Mouse (Mus musculus): ENCODE results near the gene Cisd2.
A peak's percentile ranks its signal among the peaks of the same experiment; 100 is the strongest.

The Cisd2 gene

DNA sequence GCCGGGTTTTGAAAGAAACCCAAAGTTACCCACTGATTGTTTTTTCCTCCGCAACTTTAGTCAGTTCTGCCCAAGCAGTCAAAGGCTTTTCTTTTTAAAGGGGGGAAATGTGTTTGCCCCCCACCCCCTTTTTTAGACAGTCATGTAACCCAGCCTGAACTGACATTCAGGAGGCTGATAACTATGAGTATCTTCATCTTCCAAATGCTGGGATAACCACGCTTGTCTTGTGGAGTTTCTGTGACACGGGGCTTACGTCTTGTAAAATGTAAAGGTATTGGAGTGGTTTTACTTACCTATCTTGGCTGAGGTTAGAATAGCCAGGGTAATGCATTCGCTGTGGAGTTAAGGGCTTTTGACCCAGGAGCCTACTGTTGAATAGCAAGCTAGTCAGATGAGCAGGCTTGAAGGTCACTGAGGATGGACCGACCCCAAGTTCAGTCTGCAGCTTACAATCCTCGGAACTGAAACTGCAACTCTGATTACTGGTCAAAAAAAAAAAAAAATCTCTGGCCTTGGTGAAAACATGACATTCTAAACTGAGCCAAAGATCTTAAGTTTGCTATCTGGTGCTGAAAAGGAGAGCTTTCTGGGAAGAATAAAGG is at the start of gene Cisd2:
Gene Cisd2, minus strand, starts transcription at position 318 of the 605 bp plus-strand sequence.
- no peak for DNase-seq (ENCODE audit: low spot score)

- DNase-seq (ENCODE audit: low spot score), result no peak
Observed at GRCm38 (mm10) chr3:135470823-135471222, 47.1 kb upstream of the Cisd2 start.

DNA sequence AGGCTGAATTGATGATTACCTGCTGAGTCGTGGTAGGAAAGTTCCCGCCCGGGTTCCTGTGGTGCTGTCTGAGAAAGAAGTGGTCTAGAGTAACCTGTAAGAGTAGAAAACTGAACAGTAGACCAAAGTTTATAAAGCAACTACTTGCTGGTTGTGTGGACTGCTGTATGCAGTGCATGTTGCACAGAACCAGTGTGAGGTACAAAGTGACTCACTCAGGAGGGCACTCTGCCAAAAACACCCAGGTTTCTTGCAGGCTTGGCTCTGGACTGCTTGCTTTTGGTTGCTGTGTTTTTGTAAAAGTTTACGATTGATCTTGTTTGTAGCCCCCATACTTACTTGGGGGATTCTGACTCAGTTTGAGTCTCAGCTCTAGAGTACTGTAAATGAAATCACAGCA is 46.2 kb upstream of the Cisd2 start:
- peak; percentile 89 for DNase-seq (ENCODE audit: low spot score)

DNA sequence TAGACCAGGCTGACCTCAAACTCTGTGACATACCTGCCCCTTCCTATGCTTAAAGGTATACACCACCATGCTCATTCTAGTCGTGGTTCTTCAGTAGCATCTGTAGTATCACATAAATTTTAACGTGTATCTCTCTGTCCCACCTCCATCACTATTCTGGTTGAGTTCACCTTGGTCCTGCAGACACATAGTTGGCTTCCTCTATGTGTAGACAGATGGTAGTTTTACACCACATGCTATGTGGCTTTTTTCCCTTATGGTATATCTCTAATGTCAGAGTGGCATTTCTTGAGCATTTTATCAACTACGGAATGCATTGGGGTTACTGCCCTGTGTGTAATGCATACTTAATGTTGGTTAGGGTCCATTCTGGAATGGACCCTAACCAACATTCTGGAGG is 45.4 kb upstream of the Cisd2 start:
- DNase-seq (ENCODE audit: low spot score), result no peak

- DNase-seq (ENCODE audit: low spot score), result no peak
Observed at GRCm38 (mm10) chr3:135468402-135468801, 44.7 kb upstream of the Cisd2 start.

GRCm38 (mm10) chr3:135458981-135459380 is 35.3 kb upstream of the Cisd2 start:
- no peak for DNase-seq (ENCODE audit: low spot score)

DNA sequence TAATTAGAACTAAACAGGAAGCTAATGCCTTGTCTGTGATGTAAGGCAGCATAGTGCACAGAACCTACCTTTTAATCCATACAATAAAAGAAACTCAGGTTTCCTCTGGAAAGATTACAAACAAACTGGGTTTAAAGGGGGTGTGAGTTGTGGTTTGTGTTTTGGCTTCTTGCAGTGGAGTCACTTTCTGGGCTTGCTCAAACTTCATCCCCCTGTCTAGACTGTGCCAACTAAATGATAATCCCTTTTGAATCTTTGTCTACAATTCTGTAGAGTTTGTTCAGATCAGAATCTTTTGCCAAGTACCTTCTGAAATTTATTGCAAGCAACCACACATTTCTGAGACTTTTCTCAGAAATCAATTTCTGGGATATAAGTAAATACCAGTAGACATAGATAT is 21.2 kb upstream of the Cisd2 start:
- DNase-seq (ENCODE audit: low spot score), result no peak

GRCm38 (mm10) chr3:135440621-135441020 is 16.9 kb upstream of the Cisd2 start:
- DNase-seq (ENCODE audit: low spot score), result peak; percentile 8

DNA sequence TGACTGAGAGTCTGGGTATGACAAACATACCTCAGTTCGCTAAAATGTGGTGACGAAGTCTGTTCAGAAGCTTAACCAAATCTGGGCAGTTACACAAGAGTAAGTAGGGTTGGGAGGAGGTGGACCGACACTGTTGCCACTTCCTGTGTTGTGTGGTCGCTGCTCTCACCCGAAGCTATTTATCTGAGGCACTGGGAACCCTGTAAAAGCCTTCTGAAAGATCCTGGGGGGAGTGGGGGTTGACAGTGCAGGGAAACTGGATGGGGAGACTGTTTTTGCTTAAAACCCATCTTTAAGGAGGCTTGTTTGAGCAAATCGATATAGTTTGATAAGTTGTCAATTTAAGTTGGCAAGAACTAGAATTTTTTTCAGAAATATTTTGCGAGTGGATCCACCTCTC is 16.5 kb upstream of the Cisd2 start:
- peak; percentile 39 for DNase-seq (ENCODE audit: low spot score)

- no peak for DNase-seq (ENCODE audit: low spot score)
Observed at GRCm38 (mm10) chr3:135439651-135440050, 15.9 kb upstream of the Cisd2 start.

DNA sequence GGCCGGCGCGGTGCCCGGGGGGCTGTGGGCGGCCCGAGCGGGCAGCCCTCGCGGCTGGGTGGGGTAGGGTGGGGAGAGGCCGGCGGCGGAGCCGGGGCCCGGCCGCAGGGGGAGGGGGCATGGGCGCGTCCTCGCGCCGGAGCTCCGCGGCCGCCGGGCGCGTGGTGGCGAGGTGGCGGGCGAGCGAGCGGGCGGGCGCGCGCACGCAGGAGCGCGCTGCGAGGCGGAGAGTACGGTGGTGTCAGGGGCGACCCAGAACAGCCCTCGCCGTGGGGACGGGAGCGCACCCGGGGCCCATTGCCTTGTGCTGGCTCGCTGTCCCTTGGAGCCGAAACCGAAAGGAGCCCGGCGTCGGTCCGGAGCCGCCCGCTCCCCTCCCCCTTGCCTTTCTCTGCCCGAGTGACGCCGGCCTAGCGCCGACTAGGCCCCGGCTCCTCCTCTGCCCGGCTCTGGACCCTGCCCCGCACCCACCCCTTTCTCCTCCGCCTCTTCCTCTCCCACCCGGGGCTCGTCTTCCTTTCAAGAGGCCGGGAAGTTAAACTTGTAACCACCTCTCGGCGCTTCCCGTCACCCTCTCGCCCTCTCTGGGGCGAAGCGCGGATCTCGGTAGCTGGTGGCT is 15.3 kb upstream of the Cisd2 start:
- DNase-seq (ENCODE audit: low spot score), result peak; percentile 88

DNA sequence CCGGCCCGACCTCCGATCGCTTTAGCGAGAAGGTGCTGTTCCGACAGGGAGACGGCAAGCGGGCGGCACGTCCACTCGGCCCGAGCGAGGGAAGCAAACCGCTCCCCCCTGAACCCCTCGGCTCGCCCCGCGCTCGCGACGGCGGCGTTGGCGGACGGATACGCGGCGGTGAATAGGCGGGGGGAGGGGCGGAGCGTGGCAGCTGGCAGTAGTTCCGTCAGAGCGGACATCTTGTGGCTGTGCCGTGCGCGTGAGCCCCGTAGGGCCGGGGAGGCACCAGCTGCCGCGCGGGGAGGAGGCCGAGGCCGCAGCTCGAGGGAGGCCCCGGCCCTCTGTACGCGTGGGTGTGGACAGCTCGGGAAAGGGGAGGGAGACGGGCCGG is 14.8 kb upstream of the Cisd2 start:
- peak; percentile 92 for DNase-seq (ENCODE audit: low spot score)

DNA sequence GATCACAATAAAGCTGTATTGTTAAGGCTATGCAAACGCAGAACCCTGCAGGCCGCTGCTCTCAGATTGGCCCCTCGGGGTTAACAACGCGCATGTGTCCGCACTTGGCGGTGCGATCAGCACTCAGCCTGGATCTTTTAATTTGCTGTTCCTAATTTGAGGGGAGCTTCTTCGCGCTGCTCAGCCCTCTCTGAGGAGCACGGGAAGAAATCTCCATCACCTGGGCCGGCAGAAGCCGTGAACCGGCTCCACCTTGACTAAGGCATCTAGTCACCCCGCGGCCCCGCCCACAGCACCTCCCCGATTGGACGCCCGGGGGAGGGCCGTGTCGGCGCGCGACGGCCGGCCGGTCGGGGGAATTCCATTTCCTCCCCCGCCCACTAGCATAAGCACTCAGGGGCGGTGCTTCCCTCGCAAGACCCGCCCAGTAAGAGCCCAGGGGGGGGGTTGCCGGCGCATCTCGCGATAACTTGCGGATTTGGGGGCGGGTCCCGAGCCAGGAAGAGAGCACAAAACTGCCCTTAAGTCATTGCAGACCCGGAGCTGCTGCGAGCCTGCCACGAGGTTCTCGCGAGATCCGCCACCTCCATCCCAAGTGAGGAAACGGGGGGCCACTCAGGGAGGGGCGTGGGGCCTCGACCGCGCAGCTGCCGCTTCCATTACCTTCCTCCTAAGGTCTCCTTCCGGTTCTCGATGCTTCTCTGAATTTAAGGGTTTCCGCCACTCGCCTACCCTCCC is 14.2 kb upstream of the Cisd2 start, which contains the start of gene Ube2d3:
Gene Ube2d3, plus strand, starts transcription at position 392 of the 738 bp plus-strand sequence.
- DNase-seq (ENCODE audit: low spot score), result peak; percentile 99

GRCm38 (mm10) chr3:135436901-135437616 is 13.3 kb upstream of the Cisd2 start:
- no peak for DNase-seq (ENCODE audit: low spot score)

DNA sequence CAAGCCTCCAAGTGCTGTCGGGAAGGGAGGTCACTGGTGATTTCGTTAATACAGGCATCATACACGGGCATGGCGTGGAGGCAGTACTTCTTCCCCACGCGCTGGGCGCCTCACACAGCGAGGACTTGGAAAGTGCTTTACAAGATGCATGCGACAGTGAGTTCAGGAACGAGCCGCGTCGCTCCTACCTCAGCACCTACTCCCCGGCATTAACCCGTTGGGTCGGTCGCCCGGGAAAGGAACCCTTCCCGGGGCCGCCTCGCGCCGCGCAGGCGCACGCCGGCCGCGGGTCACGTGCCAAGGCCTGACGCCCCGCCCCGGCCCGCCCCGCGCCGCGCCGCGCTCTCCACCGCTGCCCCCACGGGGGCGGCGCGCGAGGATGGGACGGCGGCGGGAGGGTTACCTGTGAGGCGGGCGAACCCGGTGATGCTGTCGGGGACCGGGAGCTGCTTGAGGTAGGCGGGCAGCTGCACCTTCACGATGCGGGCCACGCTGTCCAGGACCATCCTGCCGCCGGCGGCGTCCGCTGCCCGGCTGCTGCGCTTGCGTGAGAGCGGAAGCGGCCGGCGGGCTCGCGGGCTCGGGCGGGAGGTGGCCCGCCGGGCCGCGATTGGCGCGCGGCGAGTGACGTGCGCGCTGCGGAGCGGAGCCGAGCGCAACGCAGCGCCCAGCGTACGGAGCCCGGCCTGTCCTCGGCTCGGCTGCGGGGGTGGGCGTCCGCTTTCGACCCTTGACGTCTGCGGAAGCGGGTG is 693 bp downstream of the Cisd2 start:
- peak; percentile 79 for DNase-seq (ENCODE audit: low spot score)

GRCm38 (mm10) chr3:135422232-135422855 is 1.4 kb downstream of the Cisd2 start:
- no peak for DNase-seq (ENCODE audit: low spot score)

- DNase-seq (ENCODE audit: low spot score), result no peak
Observed at GRCm38 (mm10) chr3:135421310-135421594, 2.5 kb downstream of the Cisd2 start.

DNA sequence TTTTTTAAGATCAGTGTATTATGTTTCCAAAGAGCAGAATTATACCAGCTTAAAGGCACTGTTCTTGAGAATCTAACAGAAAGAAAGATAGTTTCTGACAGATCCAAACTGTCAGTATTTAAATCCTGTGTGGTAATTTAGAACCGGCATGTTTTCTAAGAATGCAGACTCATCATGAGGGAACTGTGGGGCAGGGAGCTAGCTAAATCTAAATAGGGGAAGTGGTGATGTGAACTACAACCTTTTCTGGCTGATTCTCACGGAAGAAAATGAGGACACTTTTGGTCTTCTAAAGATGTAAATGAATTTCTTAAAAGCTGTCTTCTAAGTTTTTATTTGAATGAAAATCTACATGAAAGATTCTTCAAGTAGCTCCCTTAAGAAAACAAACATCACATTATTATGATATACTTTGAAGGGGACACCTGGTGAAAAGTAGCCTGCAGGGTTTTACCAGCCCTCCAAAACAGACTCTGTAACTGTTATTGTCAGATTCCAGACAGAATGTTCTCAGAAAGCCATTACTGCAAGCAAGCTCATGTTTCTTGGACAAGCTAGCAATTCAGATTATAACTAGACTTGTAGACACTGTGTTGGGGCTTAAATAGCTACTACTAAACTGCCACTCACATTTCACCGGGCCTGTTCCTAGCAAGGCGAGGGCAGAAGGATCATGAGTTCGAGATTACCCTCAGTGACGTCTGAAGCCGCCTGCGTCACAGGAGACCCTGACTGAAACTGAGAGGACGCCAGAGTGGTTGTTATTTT is 3.0 kb downstream of the Cisd2 start:
- DNase-seq (ENCODE audit: low spot score), result no peak

GRCm38 (mm10) chr3:135417799-135418198 is 5.9 kb downstream of the Cisd2 start:
- DNase-seq (ENCODE audit: low spot score), result no peak

GRCm38 (mm10) chr3:135417245-135417644 is 6.5 kb downstream of the Cisd2 start:
- DNase-seq (ENCODE audit: low spot score), result no peak

DNA sequence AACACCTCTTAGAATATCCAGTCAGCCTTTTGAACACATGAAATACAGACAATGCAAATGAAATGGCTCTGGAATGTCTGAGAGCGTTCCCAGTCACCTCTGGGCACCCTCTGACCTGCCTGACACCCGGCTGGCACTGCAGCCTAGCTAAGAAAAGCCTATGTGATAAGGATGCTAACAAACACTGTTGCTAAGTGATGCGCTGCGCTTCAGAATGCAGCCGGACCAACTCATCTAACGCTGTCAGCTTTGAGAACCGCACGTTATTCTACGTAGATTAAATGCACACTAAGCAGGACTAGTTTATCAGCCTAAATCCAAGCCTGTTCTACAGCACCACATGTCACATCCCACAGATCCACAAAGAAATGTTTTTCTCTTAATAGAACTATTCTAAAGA is 11.9 kb downstream of the Cisd2 start:
- DNase-seq (ENCODE audit: low spot score), result no peak

Measured in urinary bladder, postnatal 14 days (tissue).